Comparison of ENCODE assay signal across 13 mouse cellular contexts in genomic region chr9:42846676-42847425, GRCm38 (mm10).
DNase-seq lines count a peak whose midpoint lies in the region; TF ChIP-seq lines count a peak whose summit lies in the region.
"Had no signal": no experiment of that assay in that cellular context is flagged by ENCODE, and none has a peak within 500 bp of the region (broad histone marks: within the 10 kb centered on the region; RNA-seq: fewer than 3 reads in every experiment).

No protein-coding gene starts in this region.

- no peak for TF ChIP-seq CTCF in brain, embryonic 14.5 days (IDR thresholded peaks at IDR 0.05; ENCODE audit: borderline replicate concordance, extremely low read depth, insufficient read depth, insufficient read length)

- intact Hi-C loops in left cerebral cortex, postnatal 36 days (cut with DNase I), result no loop called here

- peak; percentile 75 for DNase-seq in brain, adult 2 months (ENCODE audit: low read depth, low spot score)
- DNase-seq in brain, embryonic 14.5 days (ENCODE audit: low read depth), result peak; percentile 58
- peak; percentile 49 for DNase-seq in layer of hippocampus, adult 9-11 months
- peak; percentile 45 to 46 for DNase-seq in left cerebral cortex, postnatal 36 days (ENCODE audit: low spot score in 2 of 2)
- DNase-seq in B cell, adult 2 months, result no peak
- DNase-seq in thymus, postnatal 36 days, result no peak
- no peak for DNase-seq in kidney, postnatal 10 days
- DNase-seq in gastrocnemius, postnatal 4 days (ENCODE audit: low spot score in 2 of 2), result no peak
- DNase-seq: adrenal gland, postnatal 10 days; cerebellum, postnatal 14 days; gastrocnemius, postnatal 14 days; lung, embryonic 14.5 days; thymus, postnatal 14 days had no signal

- TF ChIP-seq POLR2A in brain, embryonic 14.5 days (IDR thresholded peaks at IDR 0.05; ENCODE audit: borderline replicate concordance, extremely low read depth, insufficient read depth, insufficient read length, poor library complexity, severe bottlenecking), result no peak

Comparison
In these comparisons a context has a peak if more than half of its experiments do, and no peak if none do; other contexts are left out.
1. DNase-seq: peak in brain, adult 2 months (single experiment), brain, embryonic 14.5 days (single experiment), layer of hippocampus, adult 9-11 months (single experiment) and left cerebral cortex, postnatal 36 days (2 of 2); none in B cell, adult 2 months (0 of 2), thymus, postnatal 36 days (0 of 2), kidney, postnatal 10 days (single experiment) and gastrocnemius, postnatal 4 days (0 of 2).